Mouse (Mus musculus): ENCODE measurements around the gene Dner.

Gene Dner

GRCm38 (mm10) chr1:84536069-84536468, 160.0 kb downstream of the Dner start:
- no peak for DNase-seq (ENCODE audit: low read depth, low spot score)

DNA sequence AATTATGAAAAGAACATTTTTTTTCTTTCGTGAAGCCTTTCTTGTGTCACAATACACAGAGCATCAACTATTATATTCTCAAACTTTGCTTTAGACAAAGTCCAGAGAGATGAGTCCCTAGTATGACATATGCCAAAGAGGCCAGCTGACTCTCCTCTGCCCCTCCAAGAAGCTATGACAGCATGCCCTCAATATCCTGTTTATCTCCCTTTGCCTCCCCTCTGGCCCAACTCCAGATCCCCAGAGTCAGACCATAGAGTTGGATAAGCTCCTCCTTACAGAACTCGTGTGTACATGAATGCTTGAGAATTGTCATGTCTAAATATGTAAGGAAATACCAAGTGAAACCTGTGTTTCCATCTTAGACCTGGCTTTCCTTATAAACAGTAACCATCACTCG, 170.5 kb downstream of the Dner start:
- DNase-seq (ENCODE audit: low read depth, low spot score) = no peak

DNA sequence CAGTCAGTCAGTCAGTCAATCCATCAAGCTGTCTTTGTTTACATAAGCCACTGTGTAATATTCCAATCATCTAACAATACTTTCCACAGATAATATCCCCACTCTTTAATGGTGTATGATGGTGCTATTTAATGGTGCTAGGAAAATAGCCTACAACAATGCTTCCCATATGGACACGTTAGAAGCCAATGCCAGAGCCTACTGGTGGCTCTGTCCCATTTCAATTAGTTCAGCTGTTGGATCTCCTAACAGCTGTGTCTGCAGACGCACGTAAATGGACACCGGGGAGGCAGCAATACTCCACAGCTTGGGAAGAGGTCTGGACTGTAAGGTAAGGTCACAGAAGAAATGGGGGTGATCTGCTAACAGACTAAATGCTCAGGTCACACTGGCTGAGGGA, 171.6 kb downstream of the Dner start:
- DNase-seq (ENCODE audit: low read depth, low spot score) = no peak

- DNase-seq (ENCODE audit: low read depth, low spot score) = no peak
Measured at GRCm38 (mm10) chr1:84522963-84523280, 173.1 kb downstream of the Dner start.

- DNase-seq (ENCODE audit: low read depth, low spot score) = no peak
Measured at GRCm38 (mm10) chr1:84522256-84522962, 173.6 kb downstream of the Dner start.

DNA sequence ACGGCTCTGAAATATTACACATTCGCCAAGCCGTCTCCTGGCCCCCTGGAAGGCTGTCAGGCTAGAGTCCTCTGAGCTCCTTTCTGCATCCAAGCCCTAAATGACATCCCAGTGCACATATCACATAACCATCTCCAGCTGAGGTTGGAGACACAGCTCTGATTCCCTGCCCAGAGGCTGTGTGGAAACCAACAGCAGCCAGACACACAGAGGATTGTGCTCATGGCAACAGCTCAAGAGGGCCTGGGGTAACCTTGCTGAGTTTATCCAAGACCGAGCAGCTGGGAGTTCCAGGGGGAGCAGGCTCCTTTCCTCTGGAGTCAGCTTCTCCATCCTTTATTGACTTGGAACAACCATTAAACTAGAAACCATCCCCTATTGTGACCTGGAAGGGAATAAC, 177.7 kb downstream of the Dner start:
- DNase-seq (ENCODE audit: low read depth, low spot score) = no peak

- no peak for DNase-seq (ENCODE audit: low read depth, low spot score)
Measured at GRCm38 (mm10) chr1:84513201-84513600, 182.8 kb downstream of the Dner start.

- DNase-seq (ENCODE audit: low read depth, low spot score) = no peak
Measured at GRCm38 (mm10) chr1:84508510-84508909, 187.5 kb downstream of the Dner start.

DNA sequence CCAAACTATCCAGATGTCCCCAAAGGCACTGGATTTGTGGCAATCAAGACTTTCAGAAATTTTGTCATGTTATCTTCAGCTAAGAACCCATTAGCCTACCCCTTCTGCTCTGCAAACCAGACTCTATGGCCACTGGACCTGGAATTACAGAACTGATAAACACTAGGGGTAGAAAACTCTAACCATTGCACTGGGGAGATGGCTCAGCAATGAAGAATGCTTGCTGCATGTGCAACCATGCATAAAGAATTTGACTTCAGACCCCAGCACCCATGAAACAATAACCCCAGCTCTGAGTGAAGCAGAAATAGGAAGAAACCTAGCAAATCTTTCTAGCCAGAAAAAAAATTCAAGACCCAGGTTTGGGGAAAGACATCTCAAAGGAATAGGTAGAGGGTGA, 188.5 kb downstream of the Dner start:
- DNase-seq (ENCODE audit: low read depth, low spot score) = no peak

DNA sequence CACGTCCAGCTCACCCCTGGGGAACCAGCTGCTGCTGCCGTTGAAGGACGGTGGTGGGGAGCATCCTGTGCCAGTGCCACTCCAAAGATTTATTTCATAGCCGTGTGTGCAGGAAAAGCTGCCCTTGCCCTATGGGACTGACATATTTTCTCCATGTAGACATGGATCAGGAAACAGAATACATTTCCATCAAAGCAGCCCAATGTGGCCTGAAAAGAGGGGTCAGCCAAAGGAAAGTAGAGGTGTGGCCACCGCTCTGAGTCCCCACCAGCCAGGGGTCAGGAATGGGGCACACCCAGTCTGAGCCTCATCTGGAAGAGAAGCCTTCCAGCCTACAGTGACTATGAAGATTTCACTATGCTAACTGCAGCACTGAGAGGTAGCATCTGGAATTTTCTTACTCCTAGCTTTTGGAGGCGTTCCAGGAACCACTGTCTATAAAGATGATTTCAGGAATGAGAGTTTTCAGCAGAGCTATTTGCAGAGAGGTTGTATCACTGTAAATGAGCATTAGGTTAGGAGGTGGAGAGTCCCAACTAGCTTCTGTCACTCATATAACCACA, 189.0 kb downstream of the Dner start:
- DNase-seq (ENCODE audit: low read depth, low spot score) = no peak

GRCm38 (mm10) chr1:84500673-84501072, 195.3 kb downstream of the Dner start:
- DNase-seq (ENCODE audit: low read depth, low spot score) = no peak

GRCm38 (mm10) chr1:84491732-84492131, 204.3 kb downstream of the Dner start:
- DNase-seq (ENCODE audit: low read depth, low spot score) = no peak

DNA sequence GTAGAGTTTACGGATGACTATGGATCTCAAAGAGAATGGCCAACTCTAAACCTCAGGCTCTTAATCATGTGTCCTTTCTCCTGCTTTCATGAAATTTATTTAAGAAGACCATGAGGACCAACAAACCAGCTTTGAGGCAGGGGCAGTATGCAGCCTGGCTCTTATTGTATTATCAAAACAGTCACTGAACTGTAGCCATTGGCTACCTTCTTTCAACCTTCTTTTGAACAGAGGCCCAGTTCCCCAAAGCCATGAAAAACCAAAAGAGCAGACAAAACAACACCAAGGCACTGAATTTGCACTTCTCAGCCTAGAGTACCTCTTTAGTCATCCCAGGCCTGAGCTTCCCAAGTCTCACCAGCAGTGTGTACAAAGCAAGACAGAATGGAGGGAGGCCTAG, 207.5 kb downstream of the Dner start:
- no peak for DNase-seq (ENCODE audit: low read depth, low spot score)

- DNase-seq (ENCODE audit: low read depth, low spot score) = no peak
Measured at GRCm38 (mm10) chr1:84485066-84485465, 211.0 kb downstream of the Dner start.

GRCm38 (mm10) chr1:84484577-84484976, 211.4 kb downstream of the Dner start:
- no peak for DNase-seq (ENCODE audit: low read depth, low spot score)

DNA sequence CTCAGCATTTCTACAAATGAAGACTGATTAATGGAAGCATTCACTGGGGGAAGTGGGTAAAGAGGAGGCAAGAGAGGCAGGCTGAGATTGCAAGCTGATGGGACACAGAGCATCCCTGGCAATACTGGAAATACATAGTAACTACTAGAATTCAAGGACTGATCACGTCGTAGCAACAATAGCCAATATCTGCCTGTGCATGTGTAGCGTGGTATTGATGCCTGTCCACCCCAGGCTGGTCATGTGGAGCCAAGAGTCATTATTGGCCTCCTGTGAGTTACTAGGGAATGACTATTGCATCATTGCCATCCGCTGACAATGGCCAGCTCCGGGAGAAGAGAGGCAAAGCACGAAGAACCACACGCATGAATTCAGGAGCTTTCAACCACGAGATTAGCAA, 216.0 kb downstream of the Dner start:
- DNase-seq (ENCODE audit: low read depth, low spot score) = no peak

DNA sequence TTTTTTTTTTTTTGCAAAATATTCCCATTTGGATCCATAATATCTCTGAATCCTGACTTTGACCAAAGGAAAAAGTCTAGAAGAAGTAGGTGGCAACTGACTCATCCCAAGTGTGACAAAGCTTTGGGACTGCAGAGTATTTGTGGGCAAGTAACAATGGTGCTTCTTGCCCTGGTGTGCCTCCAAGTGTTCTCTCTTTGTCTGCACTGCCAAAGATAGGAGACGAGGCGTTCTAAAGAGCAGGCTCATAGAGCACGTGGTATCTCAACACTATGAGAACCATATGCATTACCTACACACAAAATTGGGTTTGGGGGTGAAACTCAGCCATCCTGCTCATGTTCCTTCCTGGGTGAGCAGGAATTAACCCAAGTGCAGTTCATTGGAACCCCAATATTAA, 221.7 kb downstream of the Dner start:
- DNase-seq (ENCODE audit: low read depth, low spot score) = no peak

DNA sequence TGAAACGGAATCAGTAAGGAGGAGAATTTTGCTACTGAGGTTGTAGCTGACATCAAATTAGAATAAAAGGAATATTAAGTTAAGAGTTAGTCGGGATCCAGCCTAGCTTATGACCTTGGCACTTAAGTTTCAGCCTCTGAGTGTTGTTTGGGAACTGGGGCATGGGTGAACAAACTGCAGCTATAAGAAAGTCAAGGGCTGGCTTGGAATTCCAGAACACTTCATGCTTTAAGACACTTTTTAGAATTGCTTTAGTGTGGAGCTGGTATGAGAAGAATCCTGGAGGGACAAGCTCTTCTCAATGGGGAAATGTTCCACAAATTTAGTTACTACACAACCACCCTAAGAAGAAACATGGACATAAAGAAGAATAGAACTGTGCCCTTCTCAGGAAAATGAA, 223.8 kb downstream of the Dner start:
- DNase-seq (ENCODE audit: low read depth, low spot score) = no peak

DNA sequence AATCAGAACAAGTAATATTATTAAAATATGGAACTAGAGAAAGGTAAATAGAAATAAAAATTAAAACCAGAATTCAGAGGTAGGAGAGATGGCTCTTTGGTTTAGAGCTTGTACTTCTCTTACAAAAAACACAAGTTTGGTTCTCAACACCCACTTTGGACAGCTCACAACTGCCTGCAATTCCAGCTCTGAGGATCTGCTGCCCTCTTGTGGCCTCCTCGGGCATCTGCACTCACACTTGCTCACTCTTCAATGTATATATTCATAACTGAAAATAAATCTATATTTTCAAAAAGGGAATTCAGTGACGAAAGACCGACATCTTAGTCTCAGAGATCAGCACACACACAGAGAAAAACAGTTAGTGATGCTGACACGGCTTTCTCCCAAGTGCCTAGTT, 225.7 kb downstream of the Dner start:
- peak; percentile 16 for DNase-seq (ENCODE audit: low read depth, low spot score)

DNA sequence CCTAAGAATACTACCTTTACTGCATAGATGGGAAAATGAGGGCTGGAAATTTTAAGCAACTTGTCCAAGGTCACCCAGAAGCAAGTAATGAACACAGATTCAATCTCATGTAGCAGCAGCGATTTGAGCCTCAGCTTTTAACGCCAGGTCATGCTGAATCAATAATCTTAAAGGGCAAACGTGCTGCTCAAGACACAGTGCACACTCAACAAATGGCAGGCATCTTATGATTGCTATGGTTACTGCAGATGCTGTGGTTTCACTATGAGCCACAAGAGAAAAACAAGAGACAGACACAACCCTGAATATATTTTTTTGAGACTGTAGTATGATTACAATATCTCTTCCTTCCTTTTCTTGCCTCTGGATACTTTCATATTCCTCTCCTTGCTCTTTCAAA, 228.4 kb downstream of the Dner start:
- no peak for DNase-seq (ENCODE audit: low read depth, low spot score)

- DNase-seq (ENCODE audit: low read depth, low spot score) = no peak
Measured at GRCm38 (mm10) chr1:84464761-84465160, 231.3 kb downstream of the Dner start.

- no peak for DNase-seq (ENCODE audit: low read depth, low spot score)
Measured at GRCm38 (mm10) chr1:84463976-84464662, 231.9 kb downstream of the Dner start.

- no peak for DNase-seq (ENCODE audit: low read depth, low spot score)
Measured at GRCm38 (mm10) chr1:84449566-84450278, 246.3 kb downstream of the Dner start.

Data from WW6 (cell line).